Mouse (Mus musculus) heart, adult 9 months (tissue): ENCODE data around the gene Hist1h4k.
A peak's percentile ranks its signal among the peaks of the same experiment; 100 is the strongest.
"Not testable (repeated sequence)": the region's sequence is repeated elsewhere in the genome, so short reads cannot be mapped to it uniquely, and the experiment has no call there.

Experiments used
- DNase-seq, 2 experiments: peaks; one replicate each; pipeline ENCODE4 v3.0.0; 2022; ENCODE audit warnings: low spot score in 2 of 2

Hist1h4k gene

GRCm38 (mm10) chr13:21754294-21755001, 4.1 kb upstream of the Hist1h4k start:
- DNase-seq, result not testable (repeated sequence)

- peak; percentile 78 to 93 for DNase-seq
Observed at GRCm38 (mm10) chr13:21753524-21754285, 3.4 kb upstream of the Hist1h4k start, which contains the start of the genes Hist1h2ak and Hist1h2bn. Gene Hist1h2ak (minus strand): TSS chr13:21753827. Gene Hist1h2bn (plus strand): TSS chr13:21754123.

GRCm38 (mm10) chr13:21753051-21753523, 2.8 kb upstream of the Hist1h4k start:
- no peak for DNase-seq

- no peak for DNase-seq
Observed at GRCm38 (mm10) chr13:21752356-21752755, 2.1 kb upstream of the Hist1h4k start.

- no peak for DNase-seq
Observed at GRCm38 (mm10) chr13:21751827-21752226, 1.5 kb upstream of the Hist1h4k start.

GRCm38 (mm10) chr13:21751417-21751816, 1.1 kb upstream of the Hist1h4k start:
- DNase-seq, result no peak

GRCm38 (mm10) chr13:21749387-21750158, 732 bp downstream of the Hist1h4k start:
- no peak for DNase-seq

GRCm38 (mm10) chr13:21745006-21745405, 5.3 kb downstream of the Hist1h4k start:
- no peak for DNase-seq

GRCm38 (mm10) chr13:21734906-21735767, 15.2 kb downstream of the Hist1h4k start, which contains the start of gene Hist1h4j:
Gene Hist1h4j (plus strand): TSS chr13:21735064.
- peak; percentile 39 to 61 for DNase-seq

- DNase-seq, result peak; percentile 76 to 82
Observed at GRCm38 (mm10) chr13:21734010-21734905, 16.0 kb downstream of the Hist1h4k start.

GRCm38 (mm10) chr13:21733466-21733865, 16.8 kb downstream of the Hist1h4k start:
- no peak for DNase-seq

GRCm38 (mm10) chr13:21729544-21729943, 20.8 kb downstream of the Hist1h4k start:
- no peak for DNase-seq

- no peak for DNase-seq
Observed at GRCm38 (mm10) chr13:21727948-21728572, 22.2 kb downstream of the Hist1h4k start.

- no peak for DNase-seq
Observed at GRCm38 (mm10) chr13:21722993-21723836, 27.1 kb downstream of the Hist1h4k start.

GRCm38 (mm10) chr13:21722373-21722925, 27.9 kb downstream of the Hist1h4k start:
- no peak for DNase-seq

GRCm38 (mm10) chr13:21721757-21722372, 28.4 kb downstream of the Hist1h4k start, which contains the start of gene Hist1h2bm:
Gene Hist1h2bm (plus strand): TSS chr13:21722044.
- DNase-seq, result peak; percentile 69 to 89

GRCm38 (mm10) chr13:21721107-21721756, 29.1 kb downstream of the Hist1h4k start:
- DNase-seq, result not testable (repeated sequence)
